Mouse (Mus musculus) forebrain, postnatal 0 days (tissue): ENCODE data around the gene Phactr4. TPM values are rescaled to one million over a fixed set of nuclear protein-coding genes. Genes with fewer than 3 reads are reported as not detected.

ENCODE experiments used
- ATAC-seq: fragments of 200-750 bp; cut with Nextera tagmentation; 2 replicates; pipeline ENCODE4 v1.8.0; 2017; ENCODE audit warnings: mild to moderate bottlenecking, moderate library complexity
- DNase-seq: peaks from one replicate; pipeline ENCODE4 v3.0.0-alpha.2; 2015
- H3K27ac ChIP-seq: fragments of 300-500 bp; sonication (generic); 2 replicates; pipeline ENCODE4 v1.5.1; 2014; ENCODE audit warnings: low read depth, mild to moderate bottlenecking, antibody characterized with exemption, low read length, moderate library complexity, mixed read lengths
- H3K27me3 ChIP-seq: fragments of 300-500 bp; sonication (generic); 2 replicates; pipeline ENCODE4 v1.6.1; 2014; ENCODE audit warnings: mild to moderate bottlenecking, low read length, mixed read lengths; ENCODE audit not compliant: insufficient read depth
- H3K36me3 ChIP-seq: fragments of 300-500 bp; sonication (generic); 2 replicates; pipeline ENCODE4 v1.6.1; 2014; ENCODE audit warnings: mild to moderate bottlenecking, moderate library complexity; ENCODE audit not compliant: insufficient read depth
- H3K4me1 ChIP-seq: fragments of 300-500 bp; sonication (generic); 2 replicates; pipeline ENCODE4 v1.6.1; 2014; ENCODE audit warnings: antibody characterized with exemption; ENCODE audit not compliant: insufficient read depth
- H3K4me2 ChIP-seq: fragments of 300-500 bp; sonication (generic); 2 replicates; pipeline ENCODE4 v1.6.1; 2014; ENCODE audit warnings: low read depth, mild to moderate bottlenecking, moderate library complexity
- H3K4me3 ChIP-seq: fragments of 300-500 bp; sonication (generic); 2 replicates; pipeline ENCODE4 v1.5.1; 2014; ENCODE audit warnings: low read depth, low read length, mixed read lengths
- H3K9ac ChIP-seq: fragments of 300-500 bp; sonication (generic); 2 replicates; pipeline ENCODE4 v1.6.1; 2014; ENCODE audit warnings: mild to moderate bottlenecking
- H3K9me3 ChIP-seq: fragments of 300-500 bp; sonication (generic); 2 replicates; pipeline ENCODE4 v1.6.1; 2016; ENCODE audit warnings: low read length
- CTCF ChIP-seq: sonication (generic); IDR thresholded peaks from 2 replicates; pipeline ENCODE4 v1.5.1; 2016; ENCODE audit warnings: antibody characterized with exemption, control low read depth, low read depth
- whole genome bisulfite sequencing: fragments of 180-500 bp; shearing (Covaris S2); extraction: QIAGEN DNeasy Blood & Tissue Kit; methylation state at CpG from one replicate; pipeline ENCODE4 v1.1.7; 2014; 5-methylcytosine and 5-hydroxymethylcytosine counted together
- polyA plus RNA-seq: library from polyadenylated mRNA; unstranded; fragments of >200 nt; fragmentation: Nextera tagmentation; extraction: Ambion mirVana; gene quantifications from 2 replicates; pipeline ENCODE4 v1.2.1, GENCODE M21; 2015
- total RNA-seq: library from RNA; depleted of rRNA; stranded (reverse); fragments of >200 nt; gene quantifications from 2 replicates; pipeline ENCODE4 v1.2.3, GENCODE M21; 2014

Gene Phactr4
- total and polyA plus RNA-seq, 2 experiments from 2014 or later = 3.2 to 4.9 TPM

- no peak overlapping the region for H3K4me3 ChIP-seq
- no peaks in the 10 kb centered on the region for H3K4me1 ChIP-seq
- no peaks in the 10 kb centered on the region for H3K27me3 ChIP-seq
- H3K27ac ChIP-seq = no peak overlapping the region
- WGBS = 16% methylated on average over 14 of the region's 14 CpGs
- no peaks in the 10 kb centered on the region for H3K9me3 ChIP-seq
- ATAC-seq (no peak), DNase-seq (no peak)
- H3K36me3 ChIP-seq = no peaks in the 10 kb centered on the region
- H3K4me2 ChIP-seq = no peak overlapping the region
- TF ChIP-seq CTCF = no peak
- no peak overlapping the region for H3K9ac ChIP-seq
Observed at GRCm38 (mm10) chr4:132432717-132433372, 10.6 kb upstream of the Phactr4 start.

DNA sequence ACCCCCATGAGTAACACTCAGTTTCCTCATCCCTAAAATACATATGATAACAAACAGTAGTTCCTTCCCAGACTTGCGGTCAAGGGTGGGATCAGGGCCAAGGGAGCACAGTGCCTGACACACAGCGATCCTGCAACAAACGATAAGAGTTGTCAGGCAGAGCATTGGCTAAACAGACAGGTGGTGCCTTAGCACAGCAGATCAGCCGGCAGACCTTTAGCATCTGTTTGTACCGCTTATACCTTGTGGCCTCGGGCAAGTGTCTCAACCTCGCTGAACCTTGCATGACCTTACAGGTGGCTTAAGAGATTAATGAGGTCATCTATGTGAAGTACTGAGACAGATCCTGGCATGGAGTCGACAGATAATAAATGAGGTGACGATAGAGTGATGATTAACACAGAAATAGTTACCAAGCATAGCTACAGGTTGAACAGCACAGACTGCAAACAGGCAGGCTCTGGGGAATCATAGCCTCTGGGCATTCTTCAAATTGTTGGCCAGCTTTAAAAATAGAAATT lies 5.8 kb upstream of the Phactr4 start:
- 65% methylated on average over 9 of the region's 9 CpGs for WGBS
- Histone ChIP-seq H3K9ac (no peak overlapping the region), H3K27ac (no peak overlapping the region), H3K36me3 (no peaks in the 10 kb centered on the region), H3K4me3 (no peak overlapping the region), H3K9me3 (no peaks in the 10 kb centered on the region), H3K27me3 (no peaks in the 10 kb centered on the region), H3K4me2 (no peak overlapping the region), H3K4me1 (no peaks in the 10 kb centered on the region)
- DNase-seq (no peak), ATAC-seq (no peak)
- no peak for TF ChIP-seq CTCF

- Histone ChIP-seq H3K4me2 (no peak overlapping the region), H3K4me1 (no peaks in the 10 kb centered on the region), H3K9ac (no peak overlapping the region), H3K4me3 (no peak overlapping the region), H3K36me3 (no peaks in the 10 kb centered on the region), H3K27me3 (no peaks in the 10 kb centered on the region), H3K9me3 (no peaks in the 10 kb centered on the region), H3K27ac (no peak overlapping the region)
- DNase-seq (no peak), ATAC-seq (no peak)
- TF ChIP-seq CTCF = no peak
- WGBS = 85% methylated on average over 4 of the region's 4 CpGs
Observed at GRCm38 (mm10) chr4:132427493-132427892, 5.2 kb upstream of the Phactr4 start.

DNA sequence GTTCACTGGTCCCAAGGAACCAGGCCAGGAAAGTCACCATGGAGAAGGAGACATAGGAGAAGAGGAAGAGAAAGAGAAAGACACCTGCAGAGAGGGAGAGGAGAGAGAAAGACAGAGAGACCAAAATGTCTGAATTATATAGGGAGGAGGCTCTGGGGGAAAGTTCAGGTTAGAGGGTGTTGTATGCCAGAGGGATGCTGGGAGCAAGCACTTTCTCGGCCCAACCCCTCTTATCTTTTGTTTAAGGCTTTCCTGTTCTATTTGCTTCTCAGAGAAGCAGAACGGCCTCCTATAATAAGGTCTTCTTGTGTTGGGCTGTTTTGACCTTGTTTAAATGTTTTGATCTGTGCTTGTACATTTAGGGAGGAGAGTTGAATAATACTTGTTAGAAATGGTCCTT lies 3.7 kb upstream of the Phactr4 start:
- Histone ChIP-seq H3K27me3 (no peaks in the 10 kb centered on the region), H3K4me1 (no peaks in the 10 kb centered on the region)

DNA sequence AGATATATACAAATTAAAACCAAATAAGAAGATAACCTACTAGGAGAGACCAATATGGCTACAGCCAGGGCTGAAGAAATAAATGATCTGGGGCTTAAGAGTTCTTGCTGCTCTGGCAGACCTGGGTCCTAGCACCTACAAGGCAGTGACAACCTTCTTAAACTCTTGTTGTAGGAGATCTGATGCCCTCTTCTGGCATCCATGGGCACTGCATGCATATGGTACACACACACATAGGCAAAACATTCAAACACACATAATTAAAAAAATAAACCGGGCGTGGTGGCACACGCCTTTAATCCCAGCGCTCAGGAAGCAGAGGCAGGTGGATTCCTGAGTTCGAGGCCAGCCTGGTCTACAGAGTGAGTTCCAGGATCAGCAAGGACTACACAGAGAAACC lies 2.5 kb upstream of the Phactr4 start:
- Histone ChIP-seq H3K9me3 (no peaks in the 10 kb centered on the region), H3K4me3 (no peak overlapping the region), H3K27me3 (no peaks in the 10 kb centered on the region), H3K4me2 (no peak overlapping the region), H3K9ac (no peak overlapping the region), H3K36me3 (no peaks in the 10 kb centered on the region), H3K27ac (no peak overlapping the region), H3K4me1 (no peaks in the 10 kb centered on the region)
- TF ChIP-seq CTCF = peak; percentile 13; the same call in 1 of the 2 replicates
- no peak for DNase-seq
- no peak for ATAC-seq
- WGBS = 94% methylated on average over 5 of the region's 5 CpGs

More for the DNA sequence above, 3.7 kb upstream of the Phactr4 start:
- no peak for DNase-seq
- no peaks in the 10 kb centered on the region for H3K9me3 ChIP-seq
- 58% methylated on average over 2 of the region's 2 CpGs for WGBS
- H3K4me2 ChIP-seq = no peak overlapping the region
- no peak for TF ChIP-seq CTCF
- H3K36me3 ChIP-seq = no peaks in the 10 kb centered on the region
- no peak overlapping the region for H3K4me3 ChIP-seq
- no peak overlapping the region for H3K9ac ChIP-seq
- no peak for ATAC-seq
- no peak overlapping the region for H3K27ac ChIP-seq

DNA sequence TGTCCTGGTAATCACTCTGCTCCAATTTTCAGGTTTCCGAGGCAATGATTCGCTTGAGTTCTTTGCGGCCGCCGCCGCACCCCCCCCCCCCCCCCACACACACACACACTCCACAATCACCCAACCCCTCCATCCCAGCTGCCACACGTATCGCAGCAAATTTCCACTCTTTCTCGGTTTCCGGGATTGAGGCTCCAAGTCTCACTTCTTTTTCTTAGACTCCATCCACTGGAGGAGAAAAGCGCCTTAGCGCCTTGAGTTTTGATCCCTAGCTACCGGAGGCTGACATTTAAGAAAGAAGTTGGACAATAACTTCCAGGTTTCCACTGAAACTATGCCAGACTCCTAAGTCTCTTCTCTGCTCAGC lies 750 bp downstream of the Phactr4 start:
- Histone ChIP-seq H3K36me3 (no peaks in the 10 kb centered on the region), H3K27ac (peak overlapping the region; percentile 79), H3K4me2 (peak overlapping the region; percentile 67), H3K4me1 (no peaks in the 10 kb centered on the region), H3K4me3 (peak overlapping the region; percentile 85), H3K9ac (peak overlapping the region; percentile 63), H3K27me3 (no peaks in the 10 kb centered on the region), H3K9me3 (no peaks in the 10 kb centered on the region)
- WGBS = 6% methylated on average over 13 of the region's 13 CpGs
- TF ChIP-seq CTCF = no peak
- DNase-seq (no peak), ATAC-seq (no peak)

DNA sequence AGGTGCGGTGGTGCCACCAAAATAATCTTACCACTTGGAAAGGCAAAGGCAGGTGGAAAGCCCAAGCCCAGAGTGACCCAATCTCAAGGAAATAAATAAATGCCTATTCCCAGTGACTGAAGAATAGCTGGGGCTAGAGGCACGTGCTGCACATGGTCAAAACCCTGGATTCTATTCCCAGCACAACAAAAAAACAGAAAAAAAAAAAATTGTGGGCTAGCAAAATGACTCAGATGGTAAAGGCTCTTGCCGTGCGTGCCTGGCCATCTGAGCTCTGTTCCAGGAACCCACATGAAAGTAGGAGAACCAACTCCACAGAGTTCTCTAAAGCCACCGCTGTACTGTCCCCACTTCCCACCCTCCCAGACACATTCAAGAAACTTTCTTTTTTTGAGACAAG lies 1.8 kb downstream of the Phactr4 start:
- Histone ChIP-seq H3K9me3 (no peaks in the 10 kb centered on the region), H3K27me3 (no peaks in the 10 kb centered on the region), H3K36me3 (no peaks in the 10 kb centered on the region), H3K9ac (no peak overlapping the region), H3K4me1 (no peaks in the 10 kb centered on the region), H3K4me2 (peak overlapping the region; percentile 67; the same call in 1 of the 2 replicates), H3K27ac (no peak overlapping the region), H3K4me3 (no peak overlapping the region)
- WGBS = 60% methylated on average over 5 of the region's 5 CpGs
- ATAC-seq (no peak), DNase-seq (no peak)
- TF ChIP-seq CTCF = no peak
